Mouse (Mus musculus) liver, postnatal 0 days (tissue): ENCODE results near the gene Ptcra. TPM values are rescaled to one million over a fixed set of nuclear protein-coding genes. Genes with fewer than 3 reads are reported as not detected.
"Not testable (repeated sequence)": the region's sequence is repeated elsewhere in the genome, so short reads cannot be mapped to it uniquely, and the experiment has no call there.

Experiments used
- ATAC-seq: fragments of 200-750 bp; cut with Nextera tagmentation; 2 replicates; pipeline ENCODE4 v1.8.0; 2017; ENCODE audit warnings: mild to moderate bottlenecking, moderate library complexity
- DNase-seq: peaks from one replicate; pipeline ENCODE4 v3.0.0-alpha.2; 2016
- H3K27ac ChIP-seq: fragments of 300-500 bp; sonication (generic); 2 replicates; pipeline ENCODE4 v1.5.1; 2014; ENCODE audit warnings: antibody characterized with exemption, moderate library complexity, mild to moderate bottlenecking, low read depth
- H3K27me3 ChIP-seq: fragments of 300-500 bp; sonication (generic); 2 replicates; pipeline ENCODE4 v1.6.1; 2014; ENCODE audit warnings: low read length, control low read depth, mixed read lengths; ENCODE audit not compliant: insufficient read depth
- H3K36me3 ChIP-seq: fragments of 300-500 bp; sonication (generic); replicated peaks from 2 replicates; pipeline ENCODE4 v1.6.1; 2014; ENCODE audit warnings: mild to moderate bottlenecking, control low read depth, low read length, moderate library complexity, mixed read lengths; ENCODE audit not compliant: insufficient read depth
- H3K4me1 ChIP-seq: fragments of 300-500 bp; sonication (generic); 2 replicates; pipeline ENCODE4 v1.6.1; 2014; ENCODE audit warnings: antibody characterized with exemption, mild to moderate bottlenecking, control low read depth; ENCODE audit not compliant: insufficient read depth
- H3K4me2 ChIP-seq: fragments of 300-500 bp; sonication (generic); 2 replicates; pipeline ENCODE4 v1.6.1; 2014; ENCODE audit warnings: low read depth, mild to moderate bottlenecking, low read length, moderate library complexity, mixed read lengths
- H3K4me3 ChIP-seq: fragments of 300-500 bp; sonication (generic); 2 replicates; pipeline ENCODE4 v1.5.1; 2014; ENCODE audit warnings: low read depth, low read length
- H3K9ac ChIP-seq: fragments of 300-500 bp; sonication (generic); replicated peaks from 2 replicates; pipeline ENCODE4 v1.6.1; 2014; ENCODE audit warnings: mild to moderate bottlenecking, moderate library complexity
- H3K9me3 ChIP-seq: fragments of 300-500 bp; sonication (generic); 2 replicates; pipeline ENCODE4 v1.6.1; 2016; ENCODE audit warnings: mild to moderate bottlenecking, control low read depth, low read length, mixed read lengths
- CTCF ChIP-seq: sonication (generic); IDR thresholded peaks from 2 replicates; pipeline ENCODE4 v1.5.1; 2016; ENCODE audit warnings: antibody characterized with exemption, low read depth
- EP300 ChIP-seq: IDR thresholded peaks from 2 replicates; pipeline ENCODE4 v1.6.1; 2016; ENCODE audit warnings: antibody characterized with exemption, low read depth, mild to moderate bottlenecking
- WGBS: fragments of 180-500 bp; shearing (Covaris S2); extraction: QIAGEN DNeasy Blood & Tissue Kit; methylation state at CpG from one replicate; pipeline ENCODE4 v1.1.7; 2014; ENCODE audit not compliant: insufficient replicate concordance; 5-methylcytosine and 5-hydroxymethylcytosine counted together
- polyA plus RNA-seq: library from polyadenylated mRNA; unstranded; fragments of >200 nt; fragmentation: Nextera tagmentation; extraction: Ambion mirVana; gene quantifications from 2 replicates; pipeline ENCODE4 v1.2.1, GENCODE M21; 2015

Ptcra gene
- polyA plus RNA-seq, 1 experiment from 2014 or later, result 0.14 TPM

DNA sequence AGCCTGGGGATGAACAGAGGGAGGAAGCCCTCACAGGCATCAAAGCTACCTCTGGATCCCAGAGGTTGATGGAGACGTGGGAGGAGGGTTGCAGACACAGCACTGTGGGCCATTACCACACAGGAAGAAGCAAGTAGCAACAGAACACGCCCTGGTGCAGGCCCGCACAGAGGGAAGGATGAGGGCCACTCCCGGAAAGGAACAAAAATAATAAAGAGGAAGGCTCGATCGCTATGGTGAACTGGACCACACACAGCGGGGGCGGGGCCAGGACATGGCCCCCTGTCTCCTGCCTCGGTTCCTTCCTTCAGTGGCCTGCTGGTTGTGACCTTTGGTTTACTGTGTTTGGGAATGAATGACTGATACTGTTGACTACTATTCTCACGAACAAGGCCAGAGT is 36.2 kb upstream of the Ptcra start:
- H3K27ac ChIP-seq, result no peak overlapping the region
- no peak for ATAC-seq
- 0 out of 2 replicates have a peak, but pooled peaks cover 4% of the 10 kb centered on the region for H3K4me1 ChIP-seq
- no peaks in the 10 kb centered on the region for H3K9me3 ChIP-seq
- peaks cover 39% of the 10 kb centered on the region for H3K36me3 ChIP-seq
- no peak for DNase-seq
- WGBS, result 66% methylated on average over 10 of the region's 10 CpGs
- H3K4me2 ChIP-seq, result no peak overlapping the region
- no peak overlapping the region for H3K4me3 ChIP-seq
- H3K9ac ChIP-seq, result no peak overlapping the region
- no peak for TF ChIP-seq CTCF
- TF ChIP-seq EP300, result no peak
- H3K27me3 ChIP-seq, result no peaks in the 10 kb centered on the region

DNA sequence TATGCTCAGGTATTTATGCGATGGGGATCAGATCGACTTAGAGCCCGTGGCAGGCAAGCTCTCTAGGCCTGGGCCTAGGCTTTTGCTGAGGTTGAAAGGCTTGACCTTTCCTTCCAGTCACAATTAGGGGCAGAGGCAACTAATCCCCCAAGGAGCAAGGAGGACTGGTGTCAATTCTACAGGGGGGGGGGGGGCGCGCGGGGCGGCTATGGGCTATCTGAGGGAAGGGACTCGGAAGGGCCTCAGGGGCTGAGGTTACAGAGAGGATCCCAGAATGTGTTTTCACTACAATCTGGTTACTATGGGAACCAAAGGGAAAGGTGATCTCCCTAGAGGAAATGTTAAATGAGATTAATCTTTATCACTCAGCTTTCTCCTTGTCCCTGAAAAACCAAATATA is 33.9 kb upstream of the Ptcra start:
- Histone ChIP-seq H3K4me2 (no peak overlapping the region), H3K27ac (no peak overlapping the region), H3K9me3 (no peaks in the 10 kb centered on the region), H3K36me3 (peaks cover 34% of the 10 kb centered on the region), H3K9ac (no peak overlapping the region), H3K4me1 (0 out of 2 replicates have a peak, but pooled peaks cover 4% of the 10 kb centered on the region), H3K4me3 (no peak overlapping the region), H3K27me3 (no peaks in the 10 kb centered on the region)
- WGBS, result 80% methylated on average over 5 of the region's 8 CpGs
- TF ChIP-seq EP300, result no peak
- no peak for TF ChIP-seq CTCF
- no peak for ATAC-seq
- no peak for DNase-seq

DNA sequence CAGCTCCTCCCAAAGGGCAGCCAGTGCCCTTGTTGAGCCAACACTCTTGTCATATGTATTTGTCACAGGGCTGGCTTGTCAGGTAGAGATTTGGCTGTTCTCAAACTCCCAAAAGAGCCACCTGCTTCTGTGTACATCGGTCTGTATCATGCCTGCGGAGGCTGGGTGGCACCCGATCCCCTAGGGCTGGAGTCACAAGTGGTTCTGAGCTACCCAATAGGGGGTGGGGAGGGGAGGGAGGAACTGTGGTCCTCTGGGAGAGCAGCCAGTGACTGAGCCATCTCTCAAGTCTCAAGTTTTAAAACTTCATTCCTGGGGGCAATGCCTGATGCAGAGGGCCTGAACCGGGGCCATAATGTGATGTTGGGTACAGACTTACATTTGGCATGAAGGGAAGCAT is 33.2 kb upstream of the Ptcra start:
- DNase-seq (no peak), ATAC-seq (no peak)
- H3K27me3 ChIP-seq, result no peaks in the 10 kb centered on the region
- H3K9ac ChIP-seq, result no peak overlapping the region
- H3K4me2 ChIP-seq, result no peak overlapping the region
- no peak for TF ChIP-seq CTCF
- no peak for TF ChIP-seq EP300
- no peak overlapping the region for H3K4me3 ChIP-seq
- H3K9me3 ChIP-seq, result no peaks in the 10 kb centered on the region
- H3K27ac ChIP-seq, result no peak overlapping the region
- 83% methylated on average over 4 of the region's 4 CpGs for WGBS
- peaks cover 34% of the 10 kb centered on the region for H3K36me3 ChIP-seq
- H3K4me1 ChIP-seq, result 0 out of 2 replicates have a peak, but pooled peaks cover 2% of the 10 kb centered on the region

DNA sequence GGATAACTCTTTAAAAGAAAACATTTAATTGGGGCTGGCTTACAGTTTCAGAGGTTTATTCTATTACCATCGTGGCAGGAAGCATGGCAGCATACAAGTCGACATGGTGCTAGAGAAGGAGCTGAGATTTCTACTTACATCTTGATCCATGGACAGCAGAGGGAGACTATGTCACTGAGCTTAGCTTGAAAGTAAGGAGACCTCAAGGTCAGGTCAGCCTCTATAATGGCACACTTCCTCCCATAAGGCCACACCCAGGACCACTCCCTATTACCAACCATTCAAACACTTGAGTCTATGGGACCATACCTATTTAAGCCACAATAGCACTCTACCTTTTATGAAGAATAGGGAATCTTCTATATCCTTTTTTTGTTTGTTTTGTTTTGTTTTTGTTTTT is 29.5 kb upstream of the Ptcra start:
- Histone ChIP-seq H3K27me3 (no peaks in the 10 kb centered on the region), H3K4me2 (no peak overlapping the region), H3K9me3 (no peaks in the 10 kb centered on the region), H3K27ac (no peak overlapping the region), H3K4me1 (no peaks in the 10 kb centered on the region), H3K4me3 (no peak overlapping the region), H3K36me3 (no peaks in the 10 kb centered on the region), H3K9ac (no peak overlapping the region)
- no peak for DNase-seq
- TF ChIP-seq CTCF (peak; percentile 9; the same call in 1 of the 2 replicates), EP300 (no peak)
- no peak for ATAC-seq
- WGBS, result 72% methylated on average over 2 of the region's 2 CpGs

DNA sequence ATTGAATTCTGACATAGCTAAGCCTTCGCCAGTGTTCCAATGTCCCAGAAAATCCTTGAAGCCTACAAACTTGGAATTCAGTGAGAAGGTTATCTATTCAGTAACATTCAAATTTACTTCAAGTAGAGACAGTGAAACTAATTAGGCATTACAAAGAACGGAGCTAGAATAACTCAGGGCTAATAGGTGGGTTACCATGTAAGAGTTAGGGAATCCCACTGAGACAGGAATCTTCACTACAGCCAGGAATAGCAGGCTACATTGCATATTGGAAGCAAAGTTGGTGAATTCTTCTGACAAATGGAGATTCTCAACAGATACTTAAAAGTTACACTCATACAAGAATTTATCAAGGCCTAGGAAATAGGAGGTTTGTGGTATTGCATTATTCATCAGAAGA is 24.5 kb upstream of the Ptcra start:
- H3K9me3 ChIP-seq, H3K27ac ChIP-seq, ATAC-seq, H3K4me1 ChIP-seq, H3K4me2 ChIP-seq, H3K4me3 ChIP-seq, DNase-seq, H3K9ac ChIP-seq, H3K36me3 ChIP-seq, H3K27me3 ChIP-seq: not testable (repeated sequence)
- WGBS, result 76% methylated on average over 2 of the region's 2 CpGs

DNA sequence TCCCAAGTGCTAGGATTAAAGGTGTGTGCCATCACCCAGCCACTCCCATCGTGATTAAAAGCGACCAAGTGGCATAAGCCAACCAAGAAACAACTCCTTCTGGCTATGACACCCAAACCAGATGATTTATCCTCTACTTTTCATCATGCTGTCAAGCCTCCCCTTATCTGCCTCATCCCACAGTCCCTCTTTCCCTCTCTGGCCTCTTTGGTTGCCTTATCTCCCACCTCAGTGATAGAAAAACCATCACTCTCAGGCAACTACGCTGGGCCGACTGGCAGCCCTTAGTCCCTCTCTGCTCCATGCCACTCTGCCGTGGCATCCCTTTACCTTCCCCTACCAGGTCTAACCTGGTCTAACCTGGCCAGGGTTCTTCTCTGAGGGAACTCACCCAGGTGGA is 23.4 kb upstream of the Ptcra start:
- Histone ChIP-seq H3K36me3 (no peaks in the 10 kb centered on the region), H3K4me3 (no peak overlapping the region), H3K9ac (no peak overlapping the region), H3K9me3 (no peaks in the 10 kb centered on the region), H3K4me1 (peaks cover 6% of the 10 kb centered on the region; the same call in 1 of the 2 replicates), H3K4me2 (no peak overlapping the region), H3K27me3 (no peaks in the 10 kb centered on the region), H3K27ac (no peak overlapping the region)
- TF ChIP-seq EP300 (no peak; the same call in 1 of the 2 replicates), CTCF (no peak)
- DNase-seq (no peak), ATAC-seq (no peak)
- 46% methylated on average over 5 of the region's 5 CpGs for WGBS

DNA sequence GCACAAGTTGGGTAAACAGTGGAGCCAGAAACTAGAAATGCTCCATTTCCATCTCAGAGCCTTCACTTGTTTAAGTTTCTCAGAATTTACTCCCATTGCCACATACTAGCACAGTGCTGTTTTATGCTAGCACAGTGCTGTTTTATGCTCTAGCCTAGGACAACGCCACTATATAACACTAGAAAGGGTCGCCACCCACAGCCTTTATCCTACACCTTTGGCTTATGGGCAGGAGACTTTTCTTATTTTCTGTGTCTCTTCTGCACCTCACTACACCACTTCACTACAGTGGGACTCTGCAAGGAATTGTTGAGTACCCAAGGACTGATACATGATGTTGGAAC is 19.7 kb upstream of the Ptcra start:
- peaks cover 15% of the 10 kb centered on the region for H3K4me1 ChIP-seq
- no peak for TF ChIP-seq EP300
- TF ChIP-seq CTCF, result no peak
- no peak overlapping the region for H3K9ac ChIP-seq
- peak overlapping the region; percentile 69 for H3K4me2 ChIP-seq
- no peaks in the 10 kb centered on the region for H3K27me3 ChIP-seq
- peak overlapping the region; percentile 59; the same call in 1 of the 2 replicates for H3K27ac ChIP-seq
- H3K36me3 ChIP-seq, result peaks cover 26% of the 10 kb centered on the region
- H3K4me3 ChIP-seq, result peak overlapping the region; percentile 74
- DNase-seq (no peak), ATAC-seq (no peak; the same call in 1 of the 2 replicates)
- 66% methylated on average over 2 of the region's 2 CpGs for WGBS
- no peaks in the 10 kb centered on the region for H3K9me3 ChIP-seq
